In the genomic region with DNA sequence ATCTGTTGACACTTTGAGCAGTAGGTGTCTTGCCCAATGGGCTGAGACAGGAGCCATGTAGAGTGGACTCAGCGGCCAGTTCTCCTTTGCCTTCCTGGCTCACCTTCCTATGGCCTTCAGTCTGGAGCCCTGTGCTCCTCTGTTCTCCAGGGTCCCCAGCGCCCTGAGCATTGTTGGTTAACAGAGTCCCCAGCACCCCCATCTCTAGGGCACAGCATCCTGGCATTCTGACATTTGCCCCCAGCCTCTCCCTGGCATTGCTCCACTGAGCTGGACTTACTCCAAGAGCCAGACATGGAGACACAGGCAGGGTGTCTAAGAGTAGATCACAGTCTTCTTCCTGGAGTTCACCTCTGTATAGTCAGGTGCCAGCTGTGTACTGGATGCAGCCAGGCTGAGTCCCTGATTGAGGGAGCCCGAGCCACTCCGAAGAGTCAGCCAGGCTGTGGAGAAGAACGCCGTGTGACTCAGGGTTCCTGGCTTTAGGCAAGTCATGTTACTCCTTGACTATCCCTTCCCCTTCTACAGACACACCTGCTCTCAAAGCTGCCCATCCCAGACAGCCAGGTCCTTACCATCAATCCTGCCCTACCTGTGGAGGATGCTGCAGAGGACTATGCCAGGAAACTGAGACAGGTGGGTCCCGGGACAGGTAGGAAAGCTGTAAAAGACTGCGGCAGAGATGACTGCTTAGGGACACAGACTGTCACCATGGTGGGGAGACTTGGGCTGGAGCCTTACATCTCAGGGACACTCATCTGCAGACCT, we compare ENCODE assay signal across 11 mouse cellular contexts. TPM values are rescaled to one million over a fixed set of nuclear protein-coding genes. Genes with fewer than 3 reads are reported as not detected.
A peak's percentile ranks its signal among the peaks of the same experiment; 100 is the strongest.
DNase-seq lines count a peak whose midpoint lies in the region; ATAC-seq and TF ChIP-seq lines count a peak whose summit lies in the region.
"Had no signal": no experiment of that assay in that cellular context is flagged by ENCODE, and none has a peak within 500 bp of the region (broad histone marks: within the 10 kb centered on the region; RNA-seq: fewer than 3 reads in every experiment).

No protein-coding gene starts in this region.

- H3K27me3 ChIP-seq in kidney, postnatal 0 days (ENCODE audit: insufficient read depth, low read length), result no peaks in the 10 kb centered on the region
- H3K27me3 ChIP-seq in kidney, embryonic 14.5 days (ENCODE audit: control insufficient read depth, insufficient read depth, low read length), result no peaks in the 10 kb centered on the region
- H3K27me3 ChIP-seq in intestine, embryonic 16.5 days (replicated peaks; ENCODE audit: control insufficient read depth, insufficient read depth, low read length), result no peaks in the 10 kb centered on the region
- H3K27me3 ChIP-seq in midbrain, embryonic 15.5 days (replicated peaks), result no peaks in the 10 kb centered on the region

- DNase-seq in adrenal gland, postnatal 14 days, result peak; percentile 60
- DNase-seq in adrenal gland, postnatal 36 days, result no peak
- DNase-seq in kidney, postnatal 0 days (ENCODE audit: low spot score), result no peak
- no peak for DNase-seq in gastrocnemius, postnatal 14 days
- no peak for DNase-seq in cerebellum, adult 11 months
- DNase-seq: lung, adult 18-20 months had no signal

- intact Hi-C loops in gastrocnemius, postnatal 14 days (cut with DNase I; ENCODE audit: low total_unique reads), result no loop called here

- no peak overlapping the region for H3K4me3 ChIP-seq in kidney, postnatal 0 days (replicated peaks; ENCODE audit: low read depth, low read length)
- no peak overlapping the region for H3K4me3 ChIP-seq in kidney, embryonic 14.5 days (ENCODE audit: low read length)
- no peak overlapping the region for H3K4me3 ChIP-seq in intestine, embryonic 16.5 days (ENCODE audit: low read length)
- H3K4me3 ChIP-seq in midbrain, embryonic 15.5 days, result no peak overlapping the region

- no peaks in the 10 kb centered on the region for H3K36me3 ChIP-seq in kidney, postnatal 0 days (ENCODE audit: insufficient read depth, low read length)
- H3K36me3 ChIP-seq in kidney, embryonic 14.5 days (ENCODE audit: control insufficient read depth, insufficient read depth, low read length), result no peaks in the 10 kb centered on the region; the same call in 1 of the 2 replicates
- no peaks in the 10 kb centered on the region for H3K36me3 ChIP-seq in intestine, embryonic 16.5 days (ENCODE audit: control insufficient read depth, insufficient read depth, low read length)
- H3K36me3 ChIP-seq in midbrain, embryonic 15.5 days (replicated peaks), result no peaks in the 10 kb centered on the region

- H3K4me1 ChIP-seq in kidney, postnatal 0 days (replicated peaks; ENCODE audit: insufficient read depth, low read length), result peaks cover 22% of the 10 kb centered on the region; the same call in 1 of the 2 replicates
- H3K4me1 ChIP-seq in kidney, embryonic 14.5 days (ENCODE audit: control insufficient read depth, insufficient read depth, low read length), result peaks cover 13% of the 10 kb centered on the region
- H3K4me1 ChIP-seq in intestine, embryonic 16.5 days (ENCODE audit: control insufficient read depth, insufficient read depth, low read length), result peaks cover 24% of the 10 kb centered on the region
- peaks cover 36% of the 10 kb centered on the region for H3K4me1 ChIP-seq in midbrain, embryonic 15.5 days

- H3K4me2 ChIP-seq in kidney, postnatal 0 days (ENCODE audit: low read length), result no peak overlapping the region
- no peak overlapping the region for H3K4me2 ChIP-seq in kidney, embryonic 14.5 days (replicated peaks; ENCODE audit: low read depth, low read length)
- no peak overlapping the region for H3K4me2 ChIP-seq in intestine, embryonic 16.5 days (ENCODE audit: low read depth, low read length)
- H3K4me2 ChIP-seq in midbrain, embryonic 15.5 days, result peak overlapping the region; percentile 80

- no peak for TF ChIP-seq CTCF in kidney, postnatal 0 days (IDR thresholded peaks at IDR 0.05; ENCODE audit: low read depth)

- H3K9ac ChIP-seq in kidney, postnatal 0 days (ENCODE audit: low read depth, low read length), result 0 out of 2 replicates have a peak overlapping the region, but pooled peaks have one; percentile 14
- no peak overlapping the region for H3K9ac ChIP-seq in kidney, embryonic 14.5 days (ENCODE audit: low read depth, low read length)
- H3K9ac ChIP-seq in intestine, embryonic 16.5 days (ENCODE audit: low read depth, low read length), result peak overlapping the region; percentile 97; the same call in 1 of the 2 replicates
- H3K9ac ChIP-seq in midbrain, embryonic 15.5 days, result no peak overlapping the region; the same call in 1 of the 2 replicates

- 87% methylated on average over 8 of the region's 8 CpGs for WGBS in kidney, postnatal 0 days
- WGBS in kidney, embryonic 14.5 days, result 93% methylated on average over 8 of the region's 8 CpGs
- WGBS in intestine, embryonic 16.5 days, result 92% methylated on average over 8 of the region's 8 CpGs
- 95% methylated on average over 8 of the region's 8 CpGs for WGBS in midbrain, embryonic 15.5 days

- ATAC-seq in kidney, postnatal 0 days (replicated peaks; ENCODE audit: low FRiP score, low read depth), result no peak
- no peak for ATAC-seq in kidney, embryonic 14.5 days (ENCODE audit: low FRiP score, low TSS enrichment)
- no peak for ATAC-seq in intestine, embryonic 16.5 days
- no peak for ATAC-seq in midbrain, embryonic 15.5 days (replicated peaks)

- H3K27ac ChIP-seq in kidney, postnatal 0 days, result no peak overlapping the region
- H3K27ac ChIP-seq in kidney, embryonic 14.5 days (ENCODE audit: low read depth, low read length), result no peak overlapping the region
- no peak overlapping the region for H3K27ac ChIP-seq in intestine, embryonic 16.5 days (ENCODE audit: low read length)
- no peak overlapping the region for H3K27ac ChIP-seq in midbrain, embryonic 15.5 days

- H3K9me3 ChIP-seq in kidney, postnatal 0 days (replicated peaks; ENCODE audit: low read length), result no peaks in the 10 kb centered on the region
- H3K9me3 ChIP-seq in kidney, embryonic 14.5 days (ENCODE audit: control insufficient read depth, low read length), result no peaks in the 10 kb centered on the region
- no peaks in the 10 kb centered on the region for H3K9me3 ChIP-seq in intestine, embryonic 16.5 days (ENCODE audit: control insufficient read depth, low read length)
- no peaks in the 10 kb centered on the region for H3K9me3 ChIP-seq in midbrain, embryonic 15.5 days

RNA-seq across cellular contexts. Expression of a gene that starts 1.8 kb away (rescaled TPM):
- total RNA-seq in adrenal gland, postnatal 14 days (2021), result 212 and 250 TPM in 2 replicates
- 100 to 1,000 TPM; 137 to 165 TPM for total RNA-seq in adrenal gland, postnatal 36 days (2021)
- polyA plus RNA-seq in kidney, postnatal 0 days (2015; fragmentation: Nextera tagmentation; extraction: Ambion mirVana), result 279 and 296 TPM in 2 replicates
- 283 and 289 TPM in 2 replicates for polyA plus RNA-seq in kidney, embryonic 14.5 days (2014; fragmentation: Nextera tagmentation; extraction: Ambion mirVana)
- polyA plus RNA-seq in intestine, embryonic 16.5 days (2015; fragmentation: Nextera tagmentation; extraction: Ambion mirVana), result 244 and 252 TPM in 2 replicates
- polyA plus RNA-seq in midbrain, embryonic 15.5 days (2015; fragmentation: Nextera tagmentation; extraction: Ambion mirVana), result 217 and 221 TPM in 2 replicates
- total RNA-seq in gastrocnemius, postnatal 14 days (2021), result 10 to 100 TPM; 40.5 to 43.3 TPM

RNA-seq across cellular contexts. Expression of a gene that starts 3.7 kb away (rescaled TPM):
- total RNA-seq in adrenal gland, postnatal 14 days (2021), result 2.6 and 6.2 TPM in 2 replicates
- 1 to 10 TPM; 1.8 to 3.7 TPM for total RNA-seq in adrenal gland, postnatal 36 days (2021)
- 2.5 and 2.8 TPM in 2 replicates for polyA plus RNA-seq in kidney, postnatal 0 days (2015; fragmentation: Nextera tagmentation; extraction: Ambion mirVana)
- polyA plus RNA-seq in kidney, embryonic 14.5 days (2014; fragmentation: Nextera tagmentation; extraction: Ambion mirVana), result 2.7 and 3.4 TPM in 2 replicates
- 3.0 and 3.5 TPM in 2 replicates for polyA plus RNA-seq in intestine, embryonic 16.5 days (2015; fragmentation: Nextera tagmentation; extraction: Ambion mirVana)
- polyA plus RNA-seq in midbrain, embryonic 15.5 days (2015; fragmentation: Nextera tagmentation; extraction: Ambion mirVana), result 9.3 and 9.4 TPM in 2 replicates
- under 1 TPM; 0.59 to 0.82 TPM for total RNA-seq in gastrocnemius, postnatal 14 days (2021)

RNA-seq across cellular contexts. Expression of a gene that starts 17.1 kb away (rescaled TPM):
- total RNA-seq in adrenal gland, postnatal 14 days (2021), result 60.0 and 62.0 TPM in 2 replicates
- 10 to 100 TPM; 57.4 to 61.8 TPM for total RNA-seq in adrenal gland, postnatal 36 days (2021)
- polyA plus RNA-seq in kidney, postnatal 0 days (2015; fragmentation: Nextera tagmentation; extraction: Ambion mirVana), result 64.1 and 66.2 TPM in 2 replicates
- 61.4 and 76.8 TPM in 2 replicates for polyA plus RNA-seq in kidney, embryonic 14.5 days (2014; fragmentation: Nextera tagmentation; extraction: Ambion mirVana)
- 68.0 and 70.5 TPM in 2 replicates for polyA plus RNA-seq in intestine, embryonic 16.5 days (2015; fragmentation: Nextera tagmentation; extraction: Ambion mirVana)
- 70.5 and 74.5 TPM in 2 replicates for polyA plus RNA-seq in midbrain, embryonic 15.5 days (2015; fragmentation: Nextera tagmentation; extraction: Ambion mirVana)
- total RNA-seq in gastrocnemius, postnatal 14 days (2021), result 10 to 100 TPM; 35.6 to 39.3 TPM

RNA-seq across cellular contexts. Expression of a gene that starts 25.1 kb away (rescaled TPM):
- total RNA-seq in adrenal gland, postnatal 14 days (2021), result 91.6 and 93.6 TPM in 2 replicates
- total RNA-seq in adrenal gland, postnatal 36 days (2021), result 100 to 1,000 TPM; 177 to 245 TPM
- 50.5 and 53.7 TPM in 2 replicates for polyA plus RNA-seq in kidney, postnatal 0 days (2015; fragmentation: Nextera tagmentation; extraction: Ambion mirVana)
- 26.5 and 30.9 TPM in 2 replicates for polyA plus RNA-seq in kidney, embryonic 14.5 days (2014; fragmentation: Nextera tagmentation; extraction: Ambion mirVana)
- polyA plus RNA-seq in intestine, embryonic 16.5 days (2015; fragmentation: Nextera tagmentation; extraction: Ambion mirVana), result 21.0 and 24.3 TPM in 2 replicates
- 66.9 and 67.4 TPM in 2 replicates for polyA plus RNA-seq in midbrain, embryonic 15.5 days (2015; fragmentation: Nextera tagmentation; extraction: Ambion mirVana)
- total RNA-seq in gastrocnemius, postnatal 14 days (2021), result 10 to 100 TPM; 29.9 to 50.8 TPM

RNA-seq across cellular contexts. Expression of a gene that starts 27.3 kb away (rescaled TPM):
- 0.53 and 1.0 TPM in 2 replicates for total RNA-seq in adrenal gland, postnatal 14 days (2021)
- total RNA-seq in adrenal gland, postnatal 36 days (2021), result 1 to 10 TPM in 1 of 2 experiments, under 1 TPM in 1; 0.73 to 1.7 TPM
- 0.13 and 0.20 TPM in 2 replicates for polyA plus RNA-seq in kidney, postnatal 0 days (2015; fragmentation: Nextera tagmentation; extraction: Ambion mirVana)
- 0.16 and 0.27 TPM in 2 replicates for polyA plus RNA-seq in kidney, embryonic 14.5 days (2014; fragmentation: Nextera tagmentation; extraction: Ambion mirVana)
- polyA plus RNA-seq in intestine, embryonic 16.5 days (2015; fragmentation: Nextera tagmentation; extraction: Ambion mirVana), result 0.06 TPM in 1 of 2 replicates, not detected in the other
- 0.08 TPM in 1 of 2 replicates, not detected in the other for polyA plus RNA-seq in midbrain, embryonic 15.5 days (2015; fragmentation: Nextera tagmentation; extraction: Ambion mirVana)
- under 1 TPM in 1 of 2 experiments, not detected in 1; 0.18 TPM for total RNA-seq in gastrocnemius, postnatal 14 days (2021)
- polyA plus RNA-seq: intestine, embryonic 14.5 days; neural tube, embryonic 14.5 days had no signal

Comparison
In these comparisons a context has a peak if more than half of its experiments do, and no peak if none do; other contexts are left out.
1. H3K9ac ChIP-seq: peak in kidney, postnatal 0 days (single experiment) and intestine, embryonic 16.5 days (single experiment); none in kidney, embryonic 14.5 days (single experiment) and midbrain, embryonic 15.5 days (single experiment).